Mouse (Mus musculus): ENCODE measurements around the gene Kmt2a.

The Kmt2a gene

DNA sequence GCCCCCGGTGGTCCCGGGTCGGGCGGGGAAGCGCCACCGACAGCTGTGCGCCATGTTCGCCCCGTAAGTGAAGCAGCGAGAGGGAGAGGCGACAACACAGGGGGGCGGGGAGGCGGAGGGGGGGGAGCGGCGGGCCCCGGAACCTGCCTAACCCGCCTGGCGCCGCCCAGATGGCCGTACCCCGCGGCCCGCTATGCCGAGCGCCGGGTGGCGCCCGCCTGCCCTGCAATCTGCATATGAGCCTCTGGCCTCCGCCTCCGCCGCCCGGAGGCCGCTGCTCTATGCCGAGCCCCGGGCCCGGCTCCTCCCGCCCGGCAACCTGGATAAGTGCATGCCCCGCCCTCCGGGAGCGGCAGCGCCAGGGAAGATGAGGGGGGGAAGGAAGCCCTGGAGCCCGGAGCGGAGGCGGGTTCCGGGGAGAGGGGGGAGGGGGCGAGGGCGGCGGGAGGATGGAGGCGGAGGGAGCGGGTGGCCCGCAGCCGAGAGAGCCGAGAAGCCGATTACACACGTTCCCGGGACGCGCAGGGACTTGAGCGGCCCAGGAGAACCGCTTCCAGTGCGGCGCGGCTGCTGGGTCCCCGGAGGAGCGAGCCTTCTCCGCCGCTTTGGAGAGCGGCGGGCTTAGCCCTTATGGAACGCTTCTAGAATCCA is at the start of gene Kmt2a:
Gene Kmt2a (minus strand): TSS at position 76 of the 651 bp plus-strand sequence.
- peak; percentile 98 to 100 for DNase-seq (ENCODE audit: low spot score in 2 of 2)

DNA sequence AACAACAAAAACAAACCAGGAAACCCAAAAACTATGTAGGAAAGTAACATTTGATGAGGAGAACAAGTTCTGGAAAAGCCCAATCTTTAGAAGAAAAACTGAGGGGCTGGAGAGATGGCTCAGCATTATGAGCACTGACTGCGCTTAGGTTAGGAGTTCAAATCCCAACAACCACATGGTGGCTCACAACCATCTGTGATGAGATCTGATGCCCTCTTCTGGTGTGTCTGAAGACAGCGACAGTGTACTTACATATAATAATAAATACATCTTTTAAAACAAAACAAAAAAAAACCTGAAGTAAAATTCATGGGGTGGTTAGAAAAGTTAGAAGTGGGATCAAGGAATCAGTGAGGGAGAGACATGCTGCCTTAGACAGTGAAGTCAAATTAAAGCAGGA is 40.4 kb upstream of the Kmt2a start:
- no peak for DNase-seq (ENCODE audit: low spot score in 2 of 2)

DNA sequence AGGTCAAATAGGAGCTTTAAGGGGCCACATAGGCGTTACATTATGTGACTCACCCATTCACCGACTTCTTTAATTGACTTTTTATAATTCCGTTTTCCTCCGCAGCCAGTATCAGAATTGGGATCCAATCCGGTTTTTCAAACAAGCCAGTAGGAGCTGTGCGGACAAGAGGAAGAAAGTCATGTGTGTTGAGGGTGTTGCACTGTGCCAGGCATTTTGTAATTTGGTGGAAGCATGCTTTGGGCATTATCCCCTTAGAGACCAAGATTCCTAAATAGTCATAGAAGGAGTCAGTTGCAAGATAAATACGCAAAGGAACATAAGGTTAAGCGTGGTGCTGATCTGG is 40.0 kb upstream of the Kmt2a start:
- DNase-seq (ENCODE audit: low spot score in 2 of 2) = no peak

DNA sequence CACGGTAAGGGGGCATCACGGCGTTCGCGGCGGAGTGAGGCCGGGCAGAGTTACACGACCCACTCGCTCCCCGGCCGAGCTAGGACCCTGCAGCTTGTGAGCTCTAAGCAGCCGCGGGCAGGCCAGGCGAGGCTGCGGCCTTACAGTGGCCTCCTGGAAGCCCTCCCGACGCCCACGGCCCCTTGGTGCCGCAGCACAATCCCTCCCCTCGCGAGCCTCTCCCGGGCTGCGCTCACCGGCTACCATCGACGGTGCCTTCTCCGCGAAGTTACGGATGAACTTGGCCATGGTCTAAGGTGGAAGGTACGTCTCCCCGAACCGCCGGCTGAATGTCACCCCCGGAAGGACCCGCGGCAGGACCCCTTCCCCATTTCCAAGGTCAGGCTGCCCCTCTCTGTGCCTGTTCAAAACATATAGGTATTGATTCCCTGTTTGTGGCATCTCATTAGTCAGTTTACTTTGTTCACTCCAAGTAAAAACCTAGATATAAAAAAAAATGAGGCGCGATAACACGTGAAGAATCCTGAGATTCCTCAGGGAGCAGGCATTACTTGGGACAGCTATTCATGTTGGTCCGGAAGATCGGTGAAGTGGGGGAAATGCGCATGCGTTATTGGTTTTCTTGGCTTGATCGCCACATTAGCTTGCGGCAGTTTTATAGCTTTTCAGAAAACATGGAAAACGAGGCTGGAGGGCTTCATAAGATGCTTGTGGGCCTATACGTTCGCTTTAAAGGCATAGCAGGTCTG is 39.5 kb upstream of the Kmt2a start, which contains the start of gene Atp5l:
Gene Atp5l (minus strand): TSS at position 369 of the 749 bp plus-strand sequence.
- peak; percentile 80 to 89 for DNase-seq (ENCODE audit: low spot score in 2 of 2)

DNA sequence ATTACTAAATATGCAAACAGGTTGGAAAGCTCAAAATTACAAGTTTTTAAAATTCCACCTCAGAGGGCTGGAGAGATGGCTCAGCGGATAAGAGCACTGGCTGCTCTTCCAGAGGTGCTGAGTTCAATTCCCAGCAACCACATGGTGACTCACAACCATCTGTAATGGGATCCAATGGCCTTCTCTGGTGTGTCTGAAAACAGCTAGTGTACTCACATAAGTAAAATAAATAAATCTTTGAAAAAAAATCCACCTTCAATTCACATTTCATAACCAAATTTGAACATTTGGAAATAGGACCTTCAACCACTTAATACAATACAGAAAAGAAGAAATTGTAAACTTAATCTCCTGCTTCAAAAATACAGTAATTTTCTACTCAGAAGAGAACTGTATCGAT is 38.5 kb upstream of the Kmt2a start:
- no peak for DNase-seq (ENCODE audit: low spot score in 2 of 2)

DNA sequence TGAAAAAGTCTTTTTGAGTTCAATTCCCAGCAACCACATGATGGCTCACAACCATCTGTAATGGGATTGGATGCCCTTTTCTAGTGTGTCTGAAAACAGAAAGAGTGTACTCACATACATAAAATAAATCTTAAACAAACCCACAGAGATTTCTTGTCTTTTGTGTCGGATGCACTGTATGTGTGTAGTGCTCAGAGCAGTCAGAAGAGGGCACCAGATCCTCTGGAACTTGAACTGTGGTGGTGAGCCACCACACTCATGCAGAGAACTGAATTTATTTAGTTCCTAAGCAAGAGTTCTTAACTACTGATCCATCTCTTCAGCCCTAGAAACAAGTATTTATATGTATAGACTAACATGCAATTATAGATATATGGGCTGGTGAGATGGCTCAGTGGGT is 35.1 kb upstream of the Kmt2a start:
- DNase-seq (ENCODE audit: low spot score in 2 of 2) = peak; percentile 49 to 67

DNA sequence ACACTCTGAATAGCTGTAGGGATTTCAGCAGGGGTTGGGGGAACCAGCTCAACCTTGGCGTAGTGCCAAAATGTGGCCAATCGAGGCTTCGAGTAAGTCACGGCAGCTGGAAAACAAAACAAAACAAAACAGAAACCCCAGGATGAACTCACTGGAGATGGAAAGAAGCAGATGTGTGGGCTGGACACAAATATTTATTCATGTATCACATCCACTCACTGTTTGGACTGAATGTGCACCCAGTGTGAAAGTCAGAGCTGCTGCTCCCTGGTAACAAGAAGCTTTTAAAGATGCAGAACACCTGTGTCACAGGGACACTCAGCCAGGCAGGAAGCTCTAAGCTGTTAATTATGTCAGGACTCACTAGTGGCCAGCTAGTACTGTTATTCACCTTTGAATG is 33.6 kb upstream of the Kmt2a start:
- no peak for DNase-seq (ENCODE audit: low spot score in 2 of 2)

DNA sequence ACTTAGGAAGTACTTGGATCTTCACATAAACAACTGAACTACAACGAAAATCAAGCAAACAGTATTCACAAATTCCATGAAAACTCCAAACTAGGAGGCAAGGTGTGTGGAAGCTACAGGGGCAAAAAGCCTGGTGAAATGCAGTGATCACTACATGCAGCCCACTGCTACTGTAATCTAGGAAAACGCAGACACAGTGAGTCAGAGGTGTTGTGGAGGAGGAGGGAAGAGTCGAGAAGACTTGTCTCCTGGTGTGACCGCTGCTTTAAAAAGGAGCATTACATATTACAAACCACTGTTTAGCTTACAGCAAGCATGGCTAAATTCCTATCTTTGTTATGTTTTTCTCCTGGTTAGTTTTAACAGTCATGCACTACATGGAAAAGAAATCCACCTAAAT is 30.3 kb upstream of the Kmt2a start:
- no peak for DNase-seq (ENCODE audit: low spot score in 2 of 2)

DNA sequence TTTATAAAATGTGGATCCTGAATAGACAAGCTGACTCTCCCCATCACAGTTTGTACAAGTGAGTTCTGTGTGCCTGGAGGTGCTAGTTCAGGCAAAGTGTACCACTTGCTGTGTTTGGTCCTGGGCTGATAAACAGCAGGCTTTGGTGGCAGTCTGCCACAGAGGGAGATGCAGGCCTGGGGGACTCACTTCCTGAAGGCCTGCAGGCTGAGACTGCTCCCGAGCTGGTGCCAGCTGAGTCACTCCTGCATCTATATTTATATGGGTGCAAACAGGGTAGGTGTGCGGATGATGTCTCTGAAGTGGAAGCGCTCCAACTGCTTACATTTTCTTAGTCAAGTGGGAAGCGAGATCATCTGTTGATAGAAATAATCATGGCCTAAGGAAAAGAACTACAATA is 24.5 kb upstream of the Kmt2a start:
- DNase-seq (ENCODE audit: low spot score in 2 of 2) = peak in 1 of 2 experiments; percentile 18

DNA sequence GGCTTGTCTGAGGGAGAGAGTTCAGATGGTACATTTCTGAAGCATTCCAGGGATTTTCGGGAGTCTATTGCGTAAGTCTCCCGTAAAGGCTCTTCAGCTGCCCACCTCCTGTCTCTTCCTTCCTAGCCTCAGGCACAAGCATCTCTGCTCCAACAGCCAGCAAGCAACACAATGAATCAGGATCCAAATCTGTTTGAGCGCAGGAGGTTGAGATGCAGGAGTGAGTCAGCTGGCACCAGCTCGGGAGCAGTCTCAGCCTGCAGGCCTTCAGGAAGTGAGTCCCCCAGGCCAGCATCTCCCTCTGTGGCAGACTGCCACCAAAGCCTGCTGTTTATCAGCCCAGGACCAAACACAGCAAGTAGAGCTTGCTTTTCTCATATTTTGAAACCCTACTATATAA is 23.9 kb upstream of the Kmt2a start:
- peak in 1 of 2 experiments; percentile 30 for DNase-seq (ENCODE audit: low spot score in 2 of 2)

DNA sequence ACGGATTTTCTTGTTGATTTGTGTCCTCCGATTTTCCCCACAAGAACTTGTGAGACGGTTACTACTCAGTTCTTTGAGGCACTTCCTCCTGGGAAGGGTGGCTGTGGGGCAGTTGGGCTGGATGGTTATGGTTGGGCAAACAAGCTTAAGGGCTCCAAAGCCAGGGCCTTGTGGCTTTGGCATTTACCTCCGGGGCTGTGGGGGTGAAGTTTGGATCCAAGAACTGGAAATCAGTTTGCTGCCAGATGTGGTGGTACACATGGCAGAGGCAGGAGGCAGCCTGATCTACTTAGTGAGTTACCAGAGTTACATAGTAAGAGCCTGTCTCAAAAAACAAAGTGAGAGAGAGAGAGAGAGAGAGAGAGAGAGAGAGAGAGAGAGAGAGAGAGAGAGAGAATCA is 22.8 kb upstream of the Kmt2a start:
- no peak for DNase-seq (ENCODE audit: low spot score in 2 of 2)

DNA sequence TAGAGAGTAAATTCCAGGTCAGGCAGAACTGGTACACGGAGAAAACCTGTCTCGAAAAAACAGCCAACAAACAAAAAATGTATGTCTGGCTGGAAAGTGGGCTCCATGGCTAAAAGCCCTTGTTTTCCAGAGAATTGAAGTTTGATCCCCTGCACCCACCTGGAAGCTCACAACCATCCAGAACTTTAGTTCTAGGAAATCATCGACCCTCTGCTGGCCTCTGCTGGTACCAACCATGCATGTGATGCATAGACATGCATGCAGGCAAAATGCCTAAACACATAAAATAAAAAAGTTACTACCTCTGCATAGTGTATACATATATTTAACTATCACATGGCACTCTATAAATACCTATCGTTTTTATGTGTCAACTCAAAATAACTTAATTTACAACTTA is 19.3 kb upstream of the Kmt2a start:
- DNase-seq (ENCODE audit: low spot score in 2 of 2) = no peak

DNA sequence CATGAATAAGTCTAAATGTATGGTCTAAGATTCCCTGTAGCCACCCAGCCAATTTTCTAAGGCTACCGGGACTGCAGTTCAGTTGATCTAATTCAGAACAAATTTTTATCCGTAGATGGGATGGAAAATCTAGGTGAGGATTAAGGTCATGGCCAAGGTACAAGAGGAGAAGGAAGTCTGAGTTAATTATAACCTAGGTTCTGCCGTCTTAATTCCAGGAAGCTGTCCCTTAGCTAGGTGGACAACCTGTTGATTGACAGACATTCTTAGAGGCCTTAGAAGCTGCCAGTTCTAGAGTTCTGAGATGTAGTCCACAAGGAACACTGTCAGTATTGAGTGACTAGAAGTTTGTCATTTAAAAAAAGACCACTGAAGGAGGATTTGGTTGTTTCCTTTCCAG is 18.6 kb upstream of the Kmt2a start:
- no peak for DNase-seq (ENCODE audit: low spot score in 2 of 2)

DNA sequence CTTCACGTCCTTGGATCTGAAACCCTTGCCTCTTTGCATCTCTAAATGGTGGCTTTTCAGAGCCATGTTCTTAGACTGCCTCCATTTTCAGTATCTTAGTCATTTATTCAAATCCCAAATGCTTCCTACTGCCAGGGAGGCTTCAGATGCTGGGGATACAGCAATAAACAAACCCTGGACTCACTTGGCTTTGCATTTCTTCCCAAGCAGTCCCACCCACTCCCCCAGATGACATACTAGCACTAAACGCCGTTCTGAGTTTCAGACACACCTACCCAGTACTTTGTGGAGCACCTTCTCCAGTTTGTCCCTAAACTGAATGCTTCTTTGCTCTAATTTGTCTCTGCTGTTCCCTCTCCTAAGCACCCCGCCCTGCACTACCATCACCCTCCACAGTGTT is 15.9 kb upstream of the Kmt2a start:
- DNase-seq (ENCODE audit: low spot score in 2 of 2) = no peak

DNA sequence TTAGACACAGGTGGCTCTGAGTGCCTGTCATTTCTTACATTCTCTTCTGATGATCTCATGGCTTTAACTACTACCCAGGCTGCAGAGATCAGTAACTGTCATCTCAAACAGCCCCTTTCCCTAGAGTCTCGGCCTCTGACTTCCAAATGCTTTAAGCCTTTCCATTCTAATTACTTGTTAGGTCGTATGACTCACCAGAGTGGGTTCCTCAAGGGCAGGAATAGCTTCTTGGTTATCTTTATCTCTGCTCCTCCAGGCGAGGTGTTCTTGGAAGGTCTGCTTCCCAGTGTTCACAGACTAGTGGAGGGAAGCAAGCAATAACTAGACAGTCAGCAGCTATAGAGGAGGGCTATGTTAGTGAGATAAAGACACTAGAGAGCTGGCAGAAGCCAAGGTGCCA is 11.6 kb upstream of the Kmt2a start:
- DNase-seq (ENCODE audit: low spot score in 2 of 2) = no peak

DNA sequence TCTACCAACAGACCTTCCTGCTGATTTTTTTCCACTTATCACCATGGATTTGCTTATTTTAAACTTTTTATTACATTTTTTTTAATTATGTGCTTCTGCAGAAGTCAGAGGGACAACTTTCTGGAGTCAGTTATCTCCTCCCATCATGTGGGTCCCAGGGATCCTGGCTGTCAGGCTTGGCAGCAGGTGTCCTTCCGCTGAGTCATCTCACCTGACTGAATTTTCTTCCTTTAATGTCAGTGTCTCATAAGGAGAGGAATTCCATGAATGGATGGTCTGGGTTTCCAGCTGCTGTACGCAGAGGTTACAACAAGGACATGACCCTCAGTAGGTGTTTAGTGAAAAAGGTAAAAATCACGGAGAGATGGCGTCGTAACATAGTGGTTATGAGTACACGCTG is 10.1 kb upstream of the Kmt2a start:
- DNase-seq (ENCODE audit: low spot score in 2 of 2) = no peak

DNA sequence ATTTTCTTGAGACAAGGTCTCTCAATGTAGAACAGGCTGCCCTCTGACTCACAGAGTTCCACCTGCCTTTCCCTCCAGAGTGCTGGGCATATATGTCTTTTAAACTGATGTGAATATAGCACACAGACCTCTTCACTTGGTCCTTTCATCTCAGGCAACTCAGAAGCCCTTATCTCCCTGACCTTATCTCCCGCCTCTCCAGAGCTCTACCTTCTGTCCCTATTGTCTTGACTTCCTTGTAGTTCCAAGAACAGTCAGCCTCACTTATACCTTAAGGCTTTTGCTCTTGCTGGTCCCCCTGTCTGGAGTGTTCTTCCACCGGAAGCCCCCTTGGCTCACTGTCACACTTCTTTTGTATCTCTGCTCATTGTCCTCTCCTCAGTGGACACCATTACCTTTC is 9.0 kb upstream of the Kmt2a start:
- no peak for DNase-seq (ENCODE audit: low spot score in 2 of 2)

DNA sequence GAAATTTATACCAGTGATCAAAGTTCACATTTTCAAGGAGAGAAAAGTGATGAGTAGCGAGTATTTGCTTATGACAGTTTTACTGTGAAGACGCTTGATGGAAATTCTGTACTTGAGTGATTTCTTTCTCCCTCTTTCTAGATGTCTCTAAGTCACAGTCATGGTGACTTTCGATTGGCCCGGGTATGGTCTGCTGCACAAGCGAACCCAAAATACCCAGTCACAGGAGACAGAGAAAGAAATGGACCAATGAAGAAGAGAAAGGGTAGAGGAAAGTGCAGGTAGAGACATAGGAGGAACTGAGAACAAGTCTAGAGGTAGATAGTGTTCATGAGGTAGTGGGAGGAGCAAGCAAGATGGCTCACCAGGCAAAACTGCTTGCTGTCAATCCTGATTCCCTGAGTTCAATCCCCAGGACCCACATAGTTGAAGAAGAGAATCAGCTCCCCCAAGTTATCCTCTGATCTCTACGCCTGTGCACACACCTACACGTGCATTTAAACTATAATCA is 7.1 kb upstream of the Kmt2a start:
- no peak for DNase-seq (ENCODE audit: low spot score in 2 of 2)

DNA sequence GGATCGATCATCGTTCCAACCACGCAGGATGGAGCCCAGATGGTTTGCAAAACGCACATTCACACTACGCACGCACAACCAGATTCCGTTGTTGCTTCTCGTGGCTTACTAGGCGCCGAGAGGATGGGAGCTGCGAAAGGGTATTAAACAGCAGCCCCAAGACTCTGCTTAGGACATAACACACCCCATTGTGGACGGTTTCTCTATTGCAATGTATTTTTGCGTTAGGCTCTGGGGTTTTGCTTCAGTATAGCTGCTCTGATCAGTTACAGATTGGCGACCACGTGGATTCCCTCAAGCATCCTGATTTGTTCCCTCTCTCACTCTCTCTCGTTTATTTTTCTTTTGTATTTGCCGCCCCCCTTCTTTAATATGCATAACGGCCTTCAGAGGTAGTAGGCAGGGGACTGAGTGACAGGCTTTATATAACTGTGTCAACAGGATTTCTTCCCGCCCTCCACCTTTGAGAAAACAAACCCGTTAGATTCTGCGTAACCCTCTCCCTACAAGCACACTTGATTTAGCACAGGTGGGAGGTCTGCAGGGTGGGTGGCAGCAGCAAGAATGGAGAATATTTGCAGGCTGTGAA is 2.0 kb upstream of the Kmt2a start:
- DNase-seq (ENCODE audit: low spot score in 2 of 2) = no peak

DNA sequence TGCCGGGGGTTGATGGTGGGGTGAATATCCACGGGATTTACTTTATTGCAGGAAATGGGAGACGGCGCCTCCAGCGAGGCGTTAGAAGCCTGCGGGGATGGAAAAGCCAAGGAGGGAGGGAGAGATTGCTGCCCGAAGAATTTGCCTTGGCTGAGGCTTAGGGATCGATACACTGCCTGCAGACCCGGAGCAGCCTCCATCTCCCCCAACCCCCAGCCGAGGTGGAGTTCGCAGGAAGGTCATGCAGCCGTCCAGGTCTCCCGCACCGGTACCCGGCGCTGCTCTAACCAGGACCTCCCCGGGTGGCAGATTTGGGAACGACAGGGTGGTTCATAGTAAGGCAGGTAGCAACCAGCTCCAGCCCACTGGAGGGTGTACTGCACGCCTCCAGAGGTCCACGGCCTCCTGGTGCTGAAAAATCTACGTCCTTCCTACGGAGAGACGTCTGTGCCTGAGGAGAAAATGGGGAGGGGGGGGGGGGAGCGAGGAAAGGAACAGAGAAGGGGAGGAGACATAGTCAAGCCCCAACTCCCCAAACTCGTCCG is 1.4 kb upstream of the Kmt2a start:
- peak; percentile 49 to 77 for DNase-seq (ENCODE audit: low spot score in 2 of 2)

DNA sequence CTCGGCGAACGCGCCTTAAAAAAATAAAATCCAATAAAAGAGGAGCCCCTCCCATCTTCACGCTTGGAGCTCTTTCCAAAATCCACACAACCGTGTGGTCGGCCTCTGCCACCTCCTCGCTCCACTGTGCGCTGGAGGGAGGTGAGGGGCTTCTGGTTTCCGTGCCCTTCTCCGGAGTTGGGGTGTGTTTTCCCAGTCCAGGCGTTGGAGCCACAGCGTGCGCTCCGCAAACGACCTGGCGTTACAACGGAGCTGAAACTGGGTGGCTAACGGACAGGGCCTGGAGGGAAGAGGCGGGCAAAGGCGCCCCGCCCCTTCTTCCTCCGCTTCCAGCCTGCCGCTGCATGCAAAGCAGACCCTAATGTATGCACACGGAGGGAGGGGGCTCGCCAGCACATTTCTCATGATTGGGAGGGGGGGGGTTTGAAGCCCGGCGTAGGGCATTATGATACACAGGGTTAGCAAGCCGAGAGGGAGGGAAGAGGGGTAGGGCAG is 892 bp upstream of the Kmt2a start:
- peak; percentile 76 to 86 for DNase-seq (ENCODE audit: low spot score in 2 of 2)

DNA sequence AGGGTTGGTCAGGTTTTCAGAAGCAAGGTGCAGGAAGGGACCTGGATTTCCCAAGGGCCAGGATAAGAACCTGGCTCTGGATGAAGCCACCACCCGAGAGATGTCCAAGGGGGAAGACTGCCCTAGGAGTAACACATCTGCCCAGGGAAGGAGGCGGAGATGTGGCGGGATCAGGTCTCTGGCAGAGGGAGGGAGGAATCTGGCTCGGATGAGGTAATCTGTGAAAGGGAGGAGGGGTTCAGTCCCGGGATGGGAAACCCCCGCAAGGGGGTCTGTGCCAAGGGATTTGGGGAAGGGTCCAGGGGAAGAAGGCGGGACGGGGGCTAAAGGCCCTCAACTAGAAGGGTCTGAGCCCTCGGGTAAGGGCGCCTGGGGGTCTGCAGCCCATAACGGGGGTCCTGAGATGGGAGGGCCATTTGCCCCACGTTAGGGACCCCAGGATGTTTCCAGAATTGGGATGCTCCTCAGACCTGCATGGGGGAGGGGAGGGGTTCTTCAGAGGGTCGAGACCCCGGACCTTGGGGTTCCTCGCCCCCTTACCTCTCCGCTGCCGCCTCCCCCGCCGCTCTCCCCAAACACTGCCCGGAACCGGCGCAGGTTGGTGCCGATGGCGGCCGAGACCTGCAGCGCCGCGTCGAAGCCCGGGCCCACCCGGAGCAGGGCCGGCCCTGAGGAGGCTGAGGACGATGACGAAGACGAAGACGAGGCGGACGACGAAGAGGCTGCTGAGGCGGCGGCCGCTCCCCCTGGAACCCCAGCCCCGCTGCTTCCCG is 601 bp downstream of the Kmt2a start:
- peak; percentile 46 to 80 for DNase-seq (ENCODE audit: low spot score in 2 of 2)

Measured in spleen, postnatal 4 days (tissue).